Mouse (Mus musculus) testis, adult 2 months (tissue): ENCODE measurements at regions not wholly inside any gene's neighbourhood (a gene's known extent, or its start where the extent isn't known, plus 50 kb on each side); places are given as distances from the start of the nearest gene placed in this dataset.

Experiments used
- CTCF ChIP-seq: fragments of 200-500 bp; IDR thresholded peaks from 2 replicates; pipeline ENCODE4 v1.5.1; 2012; ENCODE audit warnings: low read depth, mild to moderate bottlenecking, inconsistent platforms, low read length, moderate library complexity; ENCODE audit not compliant: control insufficient read depth, insufficient read depth, insufficient replicate concordance
- POLR2A ChIP-seq: fragments of 200-500 bp; IDR thresholded peaks from 2 replicates; pipeline ENCODE4 v1.6.1; 2012; ENCODE audit warnings: low read depth, mild to moderate bottlenecking, inconsistent platforms, low read length, moderate library complexity; ENCODE audit not compliant: control insufficient read depth

DNA sequence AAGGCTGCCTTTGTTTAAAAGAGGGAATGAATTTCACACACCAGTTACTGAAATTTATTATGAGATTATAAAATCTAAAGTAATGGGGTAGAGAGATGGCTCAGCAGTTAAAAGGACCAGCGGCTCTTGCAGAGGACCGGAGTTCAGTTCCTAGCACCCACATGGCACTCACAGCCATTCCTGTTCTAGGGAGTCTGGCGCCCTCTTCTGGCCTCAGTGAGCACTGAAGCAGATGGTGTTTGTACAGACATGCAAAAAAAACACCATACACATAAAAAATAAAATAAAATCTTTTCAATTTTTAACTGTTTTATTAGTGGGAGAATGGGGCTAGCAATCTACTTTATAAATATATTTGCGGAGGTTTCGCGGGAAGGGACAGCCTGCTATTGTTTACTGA lies 112.3 kb upstream of the Supt20 start:
- TF ChIP-seq CTCF (peak; percentile 76; the same call in 1 of the 2 replicates), POLR2A (no peak)
